Mouse (Mus musculus) testis, adult 2 months (tissue): Measurements from ENCODE around the gene Twsg1.

Experiments
- CTCF ChIP-seq: fragments of 200-500 bp; IDR thresholded peaks from 2 replicates; pipeline ENCODE4 v1.5.1; 2012; ENCODE audit warnings: low read depth, mild to moderate bottlenecking, inconsistent platforms, low read length, moderate library complexity; ENCODE audit not compliant: control insufficient read depth, insufficient read depth, insufficient replicate concordance
- POLR2A ChIP-seq: fragments of 200-500 bp; IDR thresholded peaks from 2 replicates; pipeline ENCODE4 v1.6.1; 2012; ENCODE audit warnings: low read depth, mild to moderate bottlenecking, inconsistent platforms, low read length, moderate library complexity; ENCODE audit not compliant: control insufficient read depth

- TF ChIP-seq CTCF = no peak
- no peak for TF ChIP-seq POLR2A
Measured at GRCm38 (mm10) chr17:65873834-65874233, 77.2 kb downstream of the Twsg1 start.
